Mouse (Mus musculus): ENCODE results near the gene Cacna2d4.

- TF ChIP-seq CTCF (IDR thresholded peaks at IDR 0.05; ENCODE audit: extremely low read depth, insufficient read depth, insufficient read length, insufficient replicate concordance) (no peak), POLR2A (IDR thresholded peaks at IDR 0.05; ENCODE audit: low read depth, low read length) (no peak)
These were observed 154.4 kb downstream of the Cacna2d4 start for GRCm38 (mm10) chr6:119390728-119391127.

All from spleen, adult 2 months (tissue).